In genomic region chr8:107411391-107411790, GRCm38 (mm10) we compare ENCODE assay signal across 8 mouse cellular contexts. TPM values are rescaled to one million over a fixed set of nuclear protein-coding genes. Genes with fewer than 3 reads are reported as not detected.
DNase-seq lines count a peak whose midpoint lies in the region; ATAC-seq and TF ChIP-seq lines count a peak whose summit lies in the region.

No protein-coding gene starts in this region.

- H3K9ac ChIP-seq in ES-E14 (ENCODE audit: insufficient read depth, low read depth, low read length, poor library complexity, severe bottlenecking), result no peak overlapping the region

- peak; percentile 78 for TF ChIP-seq CTCF in layer of hippocampus, adult 2 months (conservative IDR thresholded peaks at IDR 0.05)

- H3K4me1 ChIP-seq in ES-E14 (ENCODE audit: control insufficient read depth in 2 of 2, insufficient read depth in 2 of 2, low read length in 2 of 2, poor library complexity in 1 of 2), result peaks cover 2 to 28% of the 10 kb centered on the region in 2 experiments; a peak in 3 of 4 replicates

- peak; percentile 80 for ATAC-seq in megakaryocyte progenitor cell, adult 5-6 weeks (replicated peaks; ENCODE audit: poor library complexity)

- H3K36me3 ChIP-seq in ES-E14 (ENCODE audit: control insufficient read depth, insufficient read depth, low read length, poor library complexity, severe bottlenecking), result peaks cover 46% of the 10 kb centered on the region

- no peak overlapping the region for H3K27ac ChIP-seq in layer of hippocampus, adult 2 months
- no peak overlapping the region for H3K27ac ChIP-seq in ES-E14 (ENCODE audit: insufficient read depth, low read depth, low read length, poor library complexity, severe bottlenecking)

- in situ Hi-C loops in ES-E14 (cut with MboI; ENCODE audit: low sequenced_read_pairs in 2 of 2, unreplicated experiment in 2 of 2), result no loop called here

- no peak for DNase-seq in layer of hippocampus, adult 2 months (ENCODE audit: low spot score in 2 of 2)
- no peak for DNase-seq in layer of hippocampus, adult 9-10 months (ENCODE audit: low spot score)
- peak; percentile 61 for DNase-seq in ES-E14 (ENCODE audit: low read depth, low spot score)
- DNase-seq in embryo, embryonic 11 days, result peak; percentile 55
- DNase-seq in urinary bladder, adult 2 months (ENCODE audit: low spot score), result no peak
- DNase-seq in thymus, postnatal 14 days, result no peak
- DNase-seq in gastrocnemius, adult 18-20 months (ENCODE audit: low spot score), result no peak

- no peaks in the 10 kb centered on the region for H3K9me3 ChIP-seq in ES-E14 (ENCODE audit: control insufficient read depth, insufficient read depth, low read depth, low read length)

- no peak overlapping the region for H3K4me3 ChIP-seq in layer of hippocampus, adult 2 months
- H3K4me3 ChIP-seq in ES-E14 (ENCODE audit: insufficient read depth in 1 of 2, low read depth in 1 of 2, low read length in 2 of 2, poor library complexity in 1 of 2, severe bottlenecking in 1 of 2), result no peak overlapping the region

TF ChIP-seq in ES-E14, 5 proteins besides CTCF, POLR2A, EP300 and RAD21:
- no peak for TF ChIP-seq MAFK (IDR thresholded peaks at IDR 0.05; ENCODE audit: insufficient read depth, low read depth, low read length)
- no peak for TF ChIP-seq HCFC1 (IDR thresholded peaks at IDR 0.05; ENCODE audit: borderline replicate concordance, insufficient read depth, low read length)
- TF ChIP-seq ZC3H11A (IDR thresholded peaks at IDR 0.05; ENCODE audit: borderline replicate concordance, low read depth, low read length), result no peak
- TF ChIP-seq CHD2 (IDR thresholded peaks at IDR 0.05; ENCODE audit: low read depth, low read length), result no peak
- no peak for TF ChIP-seq ZNF384 (IDR thresholded peaks at IDR 0.05; ENCODE audit: low read depth, low read length)

RNA-seq across cellular contexts. Expression of gene Nqo1, which starts 8.4 kb away (rescaled TPM):
- 1 to 10 TPM; 5.8 to 7.0 TPM for total RNA-seq in layer of hippocampus, adult 2 months (2021)
- total RNA-seq in ES-E14 (2012; rRNA removed), result 9.4 and 12.7 TPM in 2 replicates
- 4.0 and 5.4 TPM in 2 replicates for total RNA-seq in megakaryocyte progenitor cell, adult 5-6 weeks (2015)
- 2.8 and 3.5 TPM in 2 replicates for total RNA-seq in megakaryocyte progenitor cell, adult 5-6 weeks (2017)
- polyA plus RNA-seq in urinary bladder, adult 2 months (2012; rRNA removed), result 88.7 and 102 TPM in 2 replicates
- 10 to 100 TPM; 28.9 to 45.2 TPM for total RNA-seq in gastrocnemius, adult 18-20 months (2021)

RNA-seq across cellular contexts. Expression of gene Nob1, which starts 13.5 kb away (rescaled TPM):
- total RNA-seq in layer of hippocampus, adult 2 months (2021), result 10 to 100 TPM; 38.5 to 48.6 TPM
- total RNA-seq in ES-E14 (2012; rRNA removed), result 81.8 and 85.5 TPM in 2 replicates
- total RNA-seq in megakaryocyte progenitor cell, adult 5-6 weeks (2015), result 56.4 and 57.4 TPM in 2 replicates
- 35.8 and 36.5 TPM in 2 replicates for total RNA-seq in megakaryocyte progenitor cell, adult 5-6 weeks (2017)
- 36.6 and 46.9 TPM in 2 replicates for polyA plus RNA-seq in urinary bladder, adult 2 months (2012; rRNA removed)
- 10 to 100 TPM; 21.4 to 27.5 TPM for total RNA-seq in gastrocnemius, adult 18-20 months (2021)

RNA-seq across cellular contexts. Expression of gene Wwp2, which starts 24.8 kb away (rescaled TPM):
- total RNA-seq in layer of hippocampus, adult 2 months (2021), result 10 to 100 TPM; 37.1 to 38.0 TPM
- total RNA-seq in ES-E14 (2012; rRNA removed), result 49.2 and 51.8 TPM in 2 replicates
- total RNA-seq in megakaryocyte progenitor cell, adult 5-6 weeks (2015), result 31.8 and 41.3 TPM in 2 replicates
- total RNA-seq in megakaryocyte progenitor cell, adult 5-6 weeks (2017), result 52.3 and 54.7 TPM in 2 replicates
- 18.4 and 22.5 TPM in 2 replicates for polyA plus RNA-seq in urinary bladder, adult 2 months (2012; rRNA removed)
- total RNA-seq in gastrocnemius, adult 18-20 months (2021), result 10 to 100 TPM; 13.8 to 14.2 TPM

Comparison
In these comparisons a context has a peak if more than half of its experiments do, and no peak if none do; other contexts are left out.
1. DNase-seq: peak in ES-E14 (single experiment) and embryo, embryonic 11 days (single experiment); none in layer of hippocampus, adult 2 months (0 of 2), layer of hippocampus, adult 9-10 months (single experiment), urinary bladder, adult 2 months (single experiment), thymus, postnatal 14 days (single experiment) and gastrocnemius, adult 18-20 months (single experiment).